Mouse (Mus musculus): ENCODE data around the gene Nsun6.

Nsun6 gene

DNA sequence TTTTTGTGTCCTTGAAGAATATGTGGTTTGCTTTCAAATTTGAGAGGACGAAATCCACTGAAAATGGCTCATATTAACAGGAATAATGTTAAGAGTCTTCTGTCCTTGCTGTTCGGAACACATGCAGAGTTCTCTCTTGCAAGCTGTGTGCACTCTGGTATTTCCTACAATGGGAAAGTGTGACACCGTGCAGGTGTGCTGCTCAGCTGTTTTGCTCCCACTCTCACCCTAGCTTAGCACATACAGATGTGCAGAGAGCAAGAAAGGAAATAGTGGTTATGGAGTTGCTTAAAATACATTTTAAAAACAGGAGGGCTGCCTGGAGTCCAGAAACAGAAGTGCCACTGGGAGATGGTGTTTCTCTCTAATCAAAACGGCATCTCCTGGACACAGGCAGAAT is 65.5 kb downstream of the Nsun6 start:
- no peak for DNase-seq

DNA sequence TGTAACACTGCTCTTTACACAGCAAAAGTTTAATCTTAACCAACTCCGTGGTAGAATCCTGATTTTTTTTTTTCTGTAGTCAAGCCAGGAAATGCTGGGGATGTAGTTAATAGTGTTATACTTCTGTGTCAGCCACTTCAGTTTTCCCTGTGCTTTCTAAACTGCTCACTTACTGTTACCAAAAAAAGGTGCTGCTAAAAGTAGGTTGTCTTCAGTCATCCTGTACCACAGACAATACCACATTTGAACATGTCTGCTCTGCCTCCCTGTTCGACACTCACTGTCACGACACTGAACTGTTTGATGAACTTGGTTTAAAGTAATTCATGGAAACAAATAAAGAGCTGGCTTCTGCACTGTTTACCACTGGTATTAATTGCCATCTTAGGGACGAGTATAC is 66.4 kb downstream of the Nsun6 start:
- no peak for DNase-seq

DNA sequence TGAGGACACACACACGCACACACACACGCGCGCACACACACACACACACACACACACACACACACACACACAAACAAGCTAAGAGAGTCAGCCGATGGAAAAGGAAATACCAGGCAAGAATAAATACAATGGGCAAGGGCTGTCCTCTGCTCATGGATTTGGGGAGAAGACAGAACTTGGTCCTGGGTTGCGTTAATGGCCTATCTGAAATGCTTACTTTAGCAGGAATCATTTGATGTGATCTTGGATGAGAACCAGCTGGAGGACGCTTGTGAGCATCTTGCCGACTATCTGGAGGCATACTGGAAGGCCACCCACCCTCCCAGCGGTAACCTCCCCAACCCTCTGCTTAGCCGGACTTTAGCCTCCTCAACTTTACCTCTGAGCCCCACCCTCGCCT is 70.8 kb downstream of the Nsun6 start:
- no peak for DNase-seq

DNA sequence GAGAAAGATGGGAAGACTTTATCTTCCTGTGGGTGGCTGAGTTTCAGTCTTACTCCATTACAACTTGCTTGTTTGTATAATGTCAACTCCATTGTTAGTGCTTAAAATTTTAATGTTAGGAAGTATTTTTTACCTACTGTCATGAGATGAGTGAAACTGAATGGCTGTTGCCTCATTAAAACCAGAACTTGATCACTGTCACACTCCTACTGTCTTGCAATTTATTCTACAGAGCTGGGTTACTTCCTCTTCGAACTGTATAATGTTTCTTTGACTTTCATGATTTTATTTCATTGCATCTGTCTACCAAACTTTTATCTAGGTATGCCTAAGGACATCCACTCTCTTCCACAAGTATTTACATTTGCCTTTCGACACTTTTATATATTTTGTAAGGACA is 93.4 kb downstream of the Nsun6 start:
- DNase-seq = no peak

DNA sequence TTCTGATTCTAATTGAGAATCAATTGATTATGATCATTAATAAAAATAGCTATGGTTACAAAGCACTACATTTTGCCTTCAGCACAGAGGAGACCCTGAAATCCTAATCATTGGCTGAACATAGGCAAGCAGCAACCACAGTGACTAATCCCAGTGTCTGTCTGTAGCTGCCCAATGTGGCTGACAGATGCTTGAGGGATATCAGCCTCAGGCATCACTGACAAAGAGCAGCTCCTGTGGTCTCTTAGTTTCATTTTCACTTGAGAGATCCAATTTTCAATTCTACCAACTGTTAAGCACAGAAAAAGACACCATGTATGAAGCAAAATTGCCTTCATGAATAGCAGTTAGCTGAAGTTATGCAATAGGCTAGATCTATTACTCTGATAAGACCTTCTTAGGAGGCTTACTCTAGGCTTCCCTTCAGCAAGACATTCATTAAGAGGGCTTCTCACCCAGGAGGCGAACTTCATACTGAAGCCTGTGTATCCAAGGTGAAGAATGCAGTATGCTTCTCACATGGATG is 93.8 kb downstream of the Nsun6 start:
- DNase-seq = no peak

DNA sequence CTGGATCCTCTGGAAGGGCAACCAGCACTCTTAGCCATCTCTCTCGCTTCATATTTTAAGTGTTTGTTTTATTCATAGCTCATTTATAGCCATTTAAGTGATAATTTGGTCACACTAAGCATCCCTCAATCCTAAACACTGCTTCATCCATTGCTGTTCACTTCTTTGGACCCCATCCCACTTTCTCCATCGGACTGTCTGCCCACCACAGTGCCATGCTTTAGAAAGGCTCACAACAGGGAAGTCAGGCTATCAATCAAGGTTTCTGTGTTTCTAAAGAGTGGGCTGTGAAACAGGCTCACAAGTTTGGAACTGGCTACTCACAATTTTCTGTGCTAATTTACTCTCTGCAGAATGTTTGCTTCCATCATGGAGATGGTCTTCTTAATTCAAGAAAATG is 101.8 kb downstream of the Nsun6 start:
- no peak for DNase-seq

Data from right cerebral cortex, postnatal 14 days (tissue).